Mouse (Mus musculus): ENCODE data around the gene Cacna1d.

Gene Cacna1d

DNA sequence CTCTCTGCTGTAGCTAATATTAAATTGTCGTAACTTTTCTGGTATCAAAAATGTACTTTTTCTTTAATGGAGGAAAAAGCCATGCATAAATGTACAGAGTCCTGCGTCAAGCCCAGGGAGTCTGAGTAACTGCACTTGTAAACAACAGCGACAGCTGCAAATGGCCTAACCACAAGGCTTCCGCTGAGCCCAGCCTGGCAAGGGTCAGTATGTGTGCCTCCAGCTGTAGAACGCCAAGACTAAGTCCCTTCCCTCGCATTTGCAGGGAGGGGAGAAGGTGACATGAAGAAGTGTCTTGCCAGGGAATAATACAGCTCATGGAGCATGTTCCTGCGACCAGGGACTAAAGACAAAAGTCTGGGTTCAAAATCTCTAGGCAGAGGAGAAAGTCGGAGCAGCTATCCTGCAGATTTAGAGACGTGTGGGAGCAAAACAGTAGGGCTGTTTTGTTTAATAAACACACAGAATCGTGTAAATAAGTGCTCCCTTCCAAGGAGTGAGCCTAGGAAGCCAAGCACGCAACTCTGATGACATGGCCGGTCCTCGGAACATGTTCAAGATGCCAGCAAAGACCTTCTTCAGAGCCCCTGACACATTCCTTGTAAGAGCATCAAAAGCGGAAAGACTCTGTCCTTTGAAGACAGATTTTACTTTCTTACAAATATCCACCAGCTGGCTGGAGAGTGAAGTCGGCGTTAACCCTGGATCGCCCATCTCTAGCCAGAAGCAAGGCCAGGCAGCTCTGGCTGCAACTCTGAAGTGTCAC, 160.7 kb downstream of the Cacna1d start:
- DNase-seq (ENCODE audit: low spot score): no peak

DNA sequence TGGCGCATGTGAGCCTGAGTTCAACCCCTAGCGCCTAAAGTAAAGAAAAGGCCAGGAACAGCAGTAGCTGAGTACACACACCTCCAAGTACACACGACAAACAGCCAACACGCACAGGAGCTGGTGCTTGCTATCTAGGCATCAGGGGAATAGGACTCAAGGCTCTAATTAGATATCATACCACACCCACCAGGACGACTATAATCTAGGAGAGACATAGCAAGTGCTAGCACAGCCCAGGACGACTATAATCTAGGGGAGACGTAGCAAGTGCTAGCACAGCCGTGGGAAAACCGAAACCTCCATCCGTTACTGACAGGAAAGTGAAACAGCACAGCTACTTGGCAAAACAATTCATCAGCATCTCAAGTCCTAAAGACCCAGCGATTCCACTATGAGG, 162.1 kb downstream of the Cacna1d start:
- no peak for DNase-seq (ENCODE audit: low spot score)

DNA sequence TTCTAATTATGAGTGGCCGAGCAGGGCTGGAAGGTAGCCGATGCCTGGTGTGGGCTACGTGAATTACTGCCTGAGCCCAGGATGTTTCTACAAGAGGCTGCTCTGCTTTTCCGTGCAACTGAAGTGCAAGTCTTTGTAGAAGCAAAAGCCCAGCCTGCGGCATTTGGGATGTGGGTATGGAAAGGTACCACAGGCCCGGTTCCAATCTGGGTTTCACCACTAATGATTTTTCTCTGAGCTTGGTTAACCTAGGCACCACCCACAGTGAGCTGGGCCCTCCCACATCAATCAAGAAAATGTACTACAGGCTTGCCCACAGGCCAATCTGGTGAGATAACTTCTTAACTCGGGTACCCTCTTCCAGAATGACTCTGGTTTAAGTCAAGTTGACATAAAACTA, 163.8 kb downstream of the Cacna1d start:
- DNase-seq (ENCODE audit: low spot score): no peak

DNA sequence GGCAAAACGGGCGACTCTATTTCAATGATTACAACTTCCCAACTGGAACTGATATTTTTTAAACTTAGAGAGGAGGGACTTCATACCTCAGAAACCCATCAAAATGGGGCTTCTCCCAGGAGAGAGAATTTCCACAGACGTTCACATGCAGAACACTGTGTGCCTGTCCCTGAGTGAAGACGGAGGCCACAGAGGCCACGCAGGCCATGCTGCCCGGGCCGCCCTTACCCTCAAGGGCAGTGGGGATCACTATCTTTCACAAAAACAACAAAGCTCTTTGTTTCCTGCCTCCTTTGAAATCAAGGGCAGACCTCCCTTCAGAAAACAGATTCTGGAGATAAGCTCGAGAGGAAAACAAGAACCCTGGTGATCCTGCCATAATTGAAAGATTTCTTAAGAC, 164.2 kb downstream of the Cacna1d start:
- DNase-seq (ENCODE audit: low spot score): no peak

DNA sequence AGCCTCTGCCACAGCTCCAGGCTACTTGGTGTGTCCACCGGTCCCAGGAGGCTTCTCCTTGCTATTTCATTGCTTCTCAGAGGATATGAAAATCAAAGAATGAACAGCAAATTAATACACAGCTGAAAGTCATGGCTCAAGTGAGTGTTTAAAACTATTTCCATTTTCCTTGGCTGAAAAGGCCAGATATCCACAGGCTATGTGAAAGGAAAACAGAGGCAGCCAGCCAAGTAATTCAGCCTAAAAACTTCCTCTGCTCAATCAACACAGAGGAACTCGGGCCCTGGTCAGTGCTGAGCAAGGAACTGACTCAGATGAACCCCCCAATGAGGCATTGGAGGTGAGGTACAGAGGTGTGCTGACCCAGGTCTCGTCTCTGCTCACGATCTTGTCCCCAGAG, 165.0 kb downstream of the Cacna1d start:
- DNase-seq (ENCODE audit: low spot score): no peak

DNA sequence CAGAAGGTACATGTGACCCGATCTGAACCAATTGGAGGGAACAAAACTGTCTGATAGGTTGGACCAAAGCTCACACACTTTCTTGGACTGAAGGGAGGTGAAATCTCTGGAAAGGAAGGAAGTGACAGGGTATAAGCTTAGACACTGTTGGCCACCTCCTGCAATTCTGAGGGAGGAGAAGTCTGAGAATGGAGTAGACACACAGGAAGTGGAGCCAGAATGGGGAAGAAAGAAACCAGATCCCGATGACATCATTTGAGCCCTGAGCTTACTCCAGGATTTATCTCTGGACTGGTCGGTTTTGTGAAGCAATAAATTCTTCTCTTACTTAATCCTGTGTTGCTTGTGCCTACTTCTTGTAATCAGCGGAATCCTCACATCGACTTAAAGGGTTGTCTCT, 166.3 kb downstream of the Cacna1d start:
- DNase-seq (ENCODE audit: low spot score): no peak

DNA sequence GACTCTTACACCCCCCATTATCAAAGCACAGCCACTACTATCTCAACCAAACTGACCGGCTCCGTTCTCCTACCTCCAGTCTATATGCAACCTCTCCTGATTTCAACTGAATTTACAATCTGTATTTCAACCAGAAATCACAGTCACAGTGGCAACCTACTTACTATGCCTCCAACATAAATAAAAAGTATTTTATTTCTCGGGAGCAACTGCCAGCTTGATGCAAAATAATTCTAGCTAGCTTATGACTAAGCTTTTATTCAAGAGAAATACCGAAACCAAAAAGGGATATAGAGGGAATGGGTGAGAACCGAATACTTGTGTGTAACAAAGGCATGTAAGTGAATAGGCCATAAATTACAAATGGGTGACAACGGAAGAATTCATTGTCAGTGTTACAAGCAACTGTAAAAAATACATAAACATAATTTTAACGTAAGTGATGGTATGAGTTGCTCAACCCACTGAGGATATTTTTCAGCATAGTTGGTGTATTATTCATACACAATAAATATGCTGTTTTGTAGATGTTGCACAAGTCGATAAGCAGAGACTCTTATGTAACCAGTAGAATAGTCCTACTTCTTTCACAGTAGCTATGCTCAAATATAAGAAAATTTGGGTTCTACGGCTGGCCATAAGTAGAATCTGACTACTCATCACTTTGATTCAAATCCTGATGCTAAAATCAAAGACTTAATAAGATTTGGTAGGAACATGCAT, 172.4 kb downstream of the Cacna1d start:
- no peak for DNase-seq (ENCODE audit: low spot score)

DNA sequence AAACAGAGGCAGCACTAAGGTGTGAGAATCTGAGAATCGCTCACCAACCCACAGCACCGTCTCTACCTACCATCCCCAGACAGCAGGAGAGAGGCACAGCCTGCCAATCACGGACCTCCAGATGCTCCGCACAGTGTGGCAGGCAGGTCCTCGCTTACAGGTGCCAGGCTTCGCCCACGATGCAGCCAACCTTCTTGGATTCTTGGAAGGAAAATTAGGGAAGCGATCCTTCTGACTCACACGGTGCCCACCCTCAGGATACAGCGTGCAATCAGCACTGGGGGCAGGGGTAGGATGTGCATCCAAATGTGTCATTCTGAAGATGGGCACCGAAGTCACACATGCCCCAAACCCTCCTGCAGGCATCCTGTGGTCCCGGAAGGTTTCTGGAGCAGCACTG, 173.0 kb downstream of the Cacna1d start:
- no peak for DNase-seq (ENCODE audit: low spot score)

DNA sequence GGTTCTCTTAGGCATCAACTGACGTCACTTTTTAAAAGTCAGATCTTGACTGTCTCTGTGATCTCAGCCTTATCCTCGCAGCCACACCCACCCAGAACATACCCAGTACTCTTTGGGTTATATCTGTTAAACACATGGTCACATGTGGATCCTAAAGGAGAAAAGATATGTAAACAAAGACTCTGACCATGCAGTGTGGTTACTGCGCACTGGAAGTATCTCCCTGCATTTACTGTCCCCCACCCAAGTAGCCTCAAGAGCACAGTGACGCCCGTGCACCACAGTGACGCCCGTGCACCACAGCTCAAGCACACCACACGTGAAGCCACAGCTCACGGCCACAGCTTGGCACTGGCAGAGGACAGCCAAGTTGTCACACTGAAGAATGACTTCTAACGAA, 173.6 kb downstream of the Cacna1d start:
- DNase-seq (ENCODE audit: low spot score): no peak

DNA sequence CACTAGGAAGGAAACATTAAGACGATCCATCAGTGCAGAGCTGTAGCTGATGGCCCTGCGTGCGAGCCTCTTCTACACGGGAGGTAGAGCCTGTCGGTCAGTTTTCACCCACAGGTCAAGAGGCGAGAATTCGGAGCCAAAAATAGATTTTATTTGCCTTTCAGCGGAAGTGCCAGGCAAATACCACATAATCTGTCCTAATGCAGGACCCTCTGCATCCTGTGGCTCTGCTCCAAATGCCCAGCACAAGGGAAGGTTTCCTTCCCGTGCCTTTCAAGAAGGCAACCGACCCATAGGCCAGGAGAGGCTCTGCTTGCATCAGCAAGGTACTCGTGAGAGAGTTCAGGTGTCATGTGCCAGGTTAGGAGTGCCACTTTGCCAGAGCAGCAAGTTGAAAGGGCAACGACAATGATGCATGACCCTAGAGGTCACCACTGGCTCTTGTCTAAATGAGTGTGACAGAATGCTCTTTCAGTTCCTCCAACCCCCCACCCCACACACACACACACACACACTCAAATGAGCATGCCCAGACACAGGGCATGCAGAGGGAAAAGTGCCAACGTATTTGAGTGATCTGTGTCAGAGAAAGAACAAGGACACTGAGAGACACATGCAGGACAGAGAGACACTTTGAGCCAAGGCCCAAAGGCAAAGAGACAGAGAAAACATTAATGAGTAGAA, 179.9 kb downstream of the Cacna1d start:
- no peak for DNase-seq (ENCODE audit: low spot score)

DNA sequence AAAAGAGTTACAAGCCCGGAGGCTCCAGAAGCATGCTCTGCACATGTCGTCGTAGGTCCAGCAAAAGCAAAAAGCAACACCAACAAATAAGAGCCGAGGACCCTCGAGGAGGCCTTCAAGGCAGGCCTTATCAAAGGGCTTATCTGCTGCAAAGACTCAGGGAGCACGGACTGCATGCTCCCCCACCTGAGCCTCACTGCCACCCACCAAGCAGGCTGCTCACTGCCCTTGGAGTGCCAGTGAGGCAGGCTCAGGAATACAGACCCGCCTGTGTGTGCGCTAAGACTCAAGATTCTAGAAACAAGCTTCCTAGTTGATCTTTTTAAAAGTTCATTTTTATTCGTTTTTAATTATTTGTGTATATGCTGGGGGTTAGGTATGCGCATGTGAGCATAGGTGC, 181.0 kb downstream of the Cacna1d start:
- no peak for DNase-seq (ENCODE audit: low spot score)

DNA sequence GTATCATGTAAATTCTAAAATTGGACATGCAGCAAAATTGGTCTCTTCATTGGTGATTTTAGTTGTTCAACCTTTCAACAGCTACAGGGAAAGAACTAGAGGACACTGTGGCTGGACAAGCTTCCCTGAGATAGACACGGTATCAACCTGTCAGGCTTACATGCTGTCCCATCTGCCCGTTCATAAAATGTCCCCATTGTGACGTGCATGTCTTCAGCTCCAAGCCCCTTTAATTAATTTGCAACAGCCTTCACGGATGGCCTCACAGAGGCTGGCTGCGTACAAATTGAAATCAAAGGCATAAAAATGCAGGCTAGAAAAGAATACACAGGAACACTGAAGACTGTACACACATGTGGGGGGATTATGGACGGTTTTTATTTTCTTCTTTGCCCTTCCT, 185.0 kb downstream of the Cacna1d start:
- DNase-seq (ENCODE audit: low spot score): no peak

DNA sequence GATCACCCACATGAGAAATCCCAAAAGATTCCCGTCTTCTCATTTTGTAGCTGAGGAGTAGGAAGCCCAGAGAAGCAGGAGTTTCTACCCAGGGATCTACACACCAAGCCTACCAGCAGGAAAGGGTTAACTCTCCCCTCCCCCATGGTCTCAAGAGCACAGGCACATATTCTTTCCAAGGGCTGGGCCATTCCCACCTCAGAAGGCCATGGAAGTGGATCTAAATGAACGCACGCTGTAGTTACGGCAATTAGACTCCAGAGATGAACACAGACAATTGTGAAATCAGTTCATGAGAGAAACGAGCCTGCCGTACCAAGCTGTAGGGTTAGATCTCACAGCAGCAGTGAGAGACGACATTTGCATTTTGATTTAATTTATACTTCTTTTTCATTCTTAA, 191.3 kb downstream of the Cacna1d start:
- no peak for DNase-seq (ENCODE audit: low spot score)

DNA sequence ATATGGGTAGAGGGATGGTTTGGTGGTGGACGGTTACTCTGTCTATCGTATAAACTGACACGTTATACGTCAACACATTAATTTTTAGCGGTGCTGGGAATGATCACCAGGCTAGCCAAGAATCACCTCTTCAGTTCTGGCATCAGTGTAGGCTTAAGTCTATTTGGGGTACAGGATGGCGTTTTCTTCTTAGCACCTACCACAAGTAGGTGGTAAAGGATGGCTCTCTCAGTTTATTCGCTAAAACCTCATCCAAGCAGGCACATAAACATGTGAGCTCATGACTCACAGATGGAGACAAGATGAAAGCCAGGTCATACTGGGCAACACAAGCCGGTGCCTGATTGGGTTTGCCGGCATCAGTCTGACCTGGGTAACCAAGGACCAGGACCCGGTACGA, 193.8 kb downstream of the Cacna1d start:
- DNase-seq (ENCODE audit: low spot score): no peak

DNA sequence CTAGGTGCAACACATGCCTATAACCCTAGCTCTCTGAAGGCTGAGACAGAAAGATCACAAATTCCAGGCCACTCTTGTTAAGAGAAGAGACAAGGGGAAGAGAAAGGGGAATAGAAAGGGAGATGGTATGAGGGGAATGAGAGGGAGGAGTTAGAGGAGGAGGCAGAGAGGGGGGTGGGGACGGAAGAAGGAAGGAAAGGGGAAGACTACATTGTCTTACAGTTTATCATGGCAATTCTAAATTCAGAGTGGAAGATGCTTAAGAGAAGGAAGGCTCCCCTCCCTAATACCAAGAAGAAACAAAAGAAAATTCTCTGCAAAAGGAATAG, 199.2 kb downstream of the Cacna1d start:
- no peak for DNase-seq (ENCODE audit: low spot score)

DNA sequence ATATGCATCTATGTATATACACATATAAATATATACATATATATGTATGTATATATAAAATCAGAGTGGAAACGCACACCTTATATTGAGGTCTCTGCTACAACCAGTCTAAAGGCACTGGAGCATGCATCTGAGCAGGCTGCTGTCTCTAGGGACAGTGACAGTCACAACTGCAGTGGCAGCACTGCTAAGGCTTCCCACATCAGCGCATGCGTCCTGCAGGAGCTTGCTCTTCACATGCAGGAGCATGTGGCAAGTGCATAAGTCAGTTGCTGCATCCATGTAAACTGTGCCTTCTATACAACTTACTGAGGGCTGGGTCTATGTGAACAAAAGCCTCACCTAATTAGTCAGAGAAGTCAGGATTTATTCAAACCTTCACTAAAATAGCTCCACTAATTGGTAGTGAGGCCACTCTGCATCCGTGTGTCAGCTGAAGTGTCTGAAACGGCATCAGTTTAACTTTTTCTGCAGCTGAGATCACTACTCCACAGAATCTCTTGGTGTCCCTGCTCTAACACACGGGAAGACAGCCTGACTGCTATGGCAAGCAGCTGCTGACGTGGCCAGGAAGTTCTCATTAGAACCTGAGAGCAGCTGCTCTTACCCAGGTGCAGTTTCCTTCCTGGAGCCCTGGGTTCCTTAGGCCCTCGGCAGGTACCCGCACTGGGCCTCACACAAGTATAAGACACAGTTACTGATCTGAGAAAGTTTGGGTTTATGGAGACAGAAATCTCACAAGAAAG, 199.7 kb downstream of the Cacna1d start:
- DNase-seq (ENCODE audit: low spot score): no peak

DNA sequence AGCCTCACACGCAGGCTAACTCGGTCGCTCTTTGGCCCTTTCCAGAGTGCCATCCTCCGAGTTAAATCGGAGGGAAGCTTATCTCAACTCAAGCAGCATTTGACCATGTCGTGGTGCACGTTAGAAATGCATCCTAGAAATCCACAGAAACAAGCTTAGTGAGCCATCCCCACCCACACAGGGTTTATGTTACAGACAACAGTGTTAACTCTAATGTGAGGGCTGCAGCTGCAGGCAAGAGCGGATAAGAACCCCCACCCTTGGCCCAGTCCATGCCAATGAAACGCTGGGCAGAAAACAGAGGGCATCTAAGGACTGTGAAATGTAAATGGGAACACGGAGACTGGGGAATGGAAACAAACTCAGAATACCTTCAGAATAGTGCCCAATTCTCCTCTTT, 206.8 kb downstream of the Cacna1d start:
- DNase-seq (ENCODE audit: low spot score): no peak

DNA sequence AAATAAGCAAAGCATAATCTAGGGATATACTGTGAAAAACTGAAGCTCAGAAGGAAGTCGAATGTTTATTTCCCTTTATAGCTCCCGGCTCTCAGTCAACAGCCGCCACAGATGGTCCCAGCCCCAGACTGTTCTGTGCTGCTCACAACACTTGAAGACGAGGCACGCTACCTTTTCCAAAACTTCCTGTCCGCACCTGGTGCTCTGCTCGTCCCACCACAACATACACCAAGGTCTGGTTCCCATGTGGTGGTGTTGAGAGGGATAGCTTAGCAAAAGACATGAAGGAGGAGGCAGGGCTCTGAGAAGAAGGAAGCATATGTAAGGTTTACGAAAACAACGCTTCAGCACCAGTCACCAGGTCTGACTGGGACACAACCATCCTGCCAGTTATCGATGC, 207.2 kb downstream of the Cacna1d start:
- DNase-seq (ENCODE audit: low spot score): no peak

DNA sequence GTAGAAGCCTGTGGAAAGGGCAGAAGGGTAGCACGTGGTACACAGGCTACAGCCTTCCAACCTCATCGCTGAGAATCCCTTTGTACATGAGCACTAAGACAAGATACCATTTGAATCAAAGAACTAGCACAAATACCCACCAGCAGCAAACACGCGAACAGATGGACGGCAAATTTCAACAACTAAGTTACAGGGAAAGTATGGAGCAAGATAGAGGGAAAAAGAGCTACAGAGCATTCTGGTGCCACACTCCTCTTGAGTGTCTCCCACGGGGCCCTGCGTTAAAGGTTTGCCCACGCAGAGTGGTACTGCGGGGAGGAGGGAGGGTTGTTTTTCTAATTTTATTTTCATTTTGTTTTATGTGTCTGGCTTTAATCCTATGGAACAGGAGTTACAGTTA, 215.7 kb downstream of the Cacna1d start:
- no peak for DNase-seq (ENCODE audit: low spot score)

DNA sequence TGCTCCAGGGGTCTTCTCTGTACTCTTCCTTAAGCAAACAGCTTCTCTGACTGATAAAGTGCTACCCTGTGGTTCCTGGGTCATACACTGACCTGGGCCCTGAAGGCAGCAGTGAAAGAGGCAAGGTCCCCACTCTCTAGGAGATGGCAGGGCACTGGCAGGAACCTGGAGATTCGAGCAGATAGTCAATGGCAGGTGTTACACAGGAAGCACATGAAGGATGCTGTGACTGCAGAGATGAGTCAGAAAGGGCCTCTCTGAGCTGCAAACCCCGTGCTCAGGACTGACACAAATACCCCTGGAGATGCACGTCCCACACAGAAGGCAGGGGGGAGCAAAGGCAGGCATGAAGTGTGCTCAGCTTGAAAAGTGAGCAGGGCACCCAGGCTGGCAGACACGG, 218.3 kb downstream of the Cacna1d start:
- no peak for DNase-seq (ENCODE audit: low spot score)

DNA sequence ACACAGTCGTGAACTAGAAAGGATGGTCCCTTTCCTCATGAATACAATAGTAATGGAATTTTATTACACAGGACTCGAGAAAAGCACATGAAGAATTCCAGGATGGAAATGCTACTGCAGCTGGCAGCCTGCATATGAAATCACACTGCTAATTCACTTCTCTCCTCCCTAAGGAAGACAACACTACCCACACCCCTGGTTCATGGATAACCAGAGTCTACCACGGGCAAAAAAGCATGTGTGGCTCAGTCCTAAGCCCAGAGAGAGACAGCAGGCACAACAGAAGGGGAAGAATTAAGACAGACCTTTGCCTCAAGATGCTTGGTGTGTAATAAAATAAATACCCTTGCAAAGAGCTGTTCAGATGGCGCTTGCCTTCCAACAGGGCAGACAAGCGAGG, 218.7 kb downstream of the Cacna1d start:
- DNase-seq (ENCODE audit: low spot score): no peak

DNA sequence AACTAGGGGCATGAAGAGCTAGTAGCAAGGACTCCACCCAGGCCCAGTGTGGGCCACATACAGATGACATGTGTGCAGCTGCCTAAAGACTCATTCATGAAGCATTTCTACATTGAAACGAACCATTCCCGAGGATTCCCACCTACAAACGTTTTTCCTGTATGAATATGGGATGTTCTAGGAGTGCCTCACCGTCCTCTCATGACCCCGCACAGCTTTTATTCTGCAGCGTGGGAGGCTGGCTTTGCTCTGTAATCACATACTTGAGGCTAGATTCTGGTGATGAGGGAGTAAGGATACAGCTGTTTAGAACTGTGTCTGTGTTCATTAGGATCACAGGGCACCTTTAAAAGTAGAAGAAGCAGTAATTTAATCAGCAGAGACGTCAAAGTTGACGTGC, 219.4 kb downstream of the Cacna1d start:
- no peak for DNase-seq (ENCODE audit: low spot score)

DNA sequence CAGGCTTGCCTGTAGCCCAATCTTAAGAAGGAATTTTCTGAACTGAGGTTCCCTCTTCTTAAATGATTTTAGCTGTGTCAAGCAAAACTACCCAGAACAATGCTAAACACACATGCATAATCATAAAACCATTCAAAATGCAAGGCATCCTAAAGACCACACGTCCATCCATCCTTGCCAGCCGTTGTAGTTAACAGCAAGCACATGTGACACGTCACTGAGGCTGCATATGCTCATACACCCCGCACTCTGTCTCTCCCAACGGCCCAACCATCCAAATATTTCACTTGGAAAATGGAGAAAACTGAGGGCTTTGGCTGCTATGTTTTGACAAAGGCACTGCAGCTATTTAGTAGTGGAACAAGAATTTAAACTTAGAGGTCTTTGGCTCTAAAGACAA, 220.9 kb downstream of the Cacna1d start:
- DNase-seq (ENCODE audit: low spot score): no peak
